Mouse (Mus musculus) leukemia stem cell, adult 10-12 weeks (primary cell): ENCODE data around the gene Raly. TPM values are rescaled to one million over a fixed set of nuclear protein-coding genes. Genes with fewer than 3 reads are reported as not detected.

ENCODE experiments used
- polyA plus RNA-seq: library from polyadenylated mRNA; stranded (reverse); fragments of >175 nt; gene quantifications from 2 replicates; pipeline ENCODE4 v1.2.3, GENCODE M21; 2012; ENCODE audit warnings: low replicate concordance

Raly gene
- 446 and 535 TPM in 2 replicates for polyA plus RNA-seq

GRCm38 (mm10) chr2:154790656-154791483, at the start of gene Raly, which contains the start of gene a:
Gene Raly (plus strand): TSS chr2:154791096.
Gene a (plus strand): TSS chr2:154791402.

GRCm38 (mm10) chr2:154769930-154770329, 21.0 kb upstream of the Raly start, which contains the start of gene Gm14214:
Gene Gm14214 (minus strand): TSS chr2:154770030.

GRCm38 (mm10) chr2:154892201-154893044, 101.5 kb downstream of the Raly start, which contains the start of gene Eif2s2:
Gene Eif2s2 (minus strand): TSS chr2:154892935.

Other genes starting within 250 kb of the Raly start
- gene 1700003F12Rik, start 244.0 kb upstream of the Raly start, polyA plus RNA-seq: 0.64 and 0.74 TPM in 2 replicates
- gene Actl10, start 239.3 kb upstream of the Raly start, polyA plus RNA-seq: not detected in 2 replicates
- gene Necab3, start 232.2 kb upstream of the Raly start, polyA plus RNA-seq: 2.2 and 8.2 TPM in 2 replicates
- 64.9 and 73.1 TPM in 2 replicates for gene E2f1, start 221.2 kb upstream of the Raly start, polyA plus RNA-seq
- gene Pxmp4, start 187.4 kb upstream of the Raly start, polyA plus RNA-seq: 2.2 and 9.4 TPM in 2 replicates
- 6.7 and 9.3 TPM in 2 replicates for gene Zfp341, start 177.8 kb upstream of the Raly start, polyA plus RNA-seq
- gene 4930519P11Rik, start 177.7 kb upstream of the Raly start, polyA plus RNA-seq: 4.1 and 10.3 TPM in 2 replicates
- 42.2 and 77.8 TPM in 2 replicates for gene Chmp4b, start 139.4 kb upstream of the Raly start, polyA plus RNA-seq
- gene Gm14214, start 21.1 kb upstream of the Raly start, polyA plus RNA-seq: not detected in 2 replicates
- gene a, start 306 bp downstream of the Raly start, polyA plus RNA-seq: 0.44 and 1.1 TPM in 2 replicates
- gene Eif2s2, start 101.8 kb downstream of the Raly start, polyA plus RNA-seq: 11.3 and 23.7 TPM in 2 replicates
- 0.10 and 0.15 TPM in 2 replicates for gene Gm14226, start 227.2 kb downstream of the Raly start, polyA plus RNA-seq